Mouse (Mus musculus) kidney, embryonic 14.5 days (tissue): ENCODE data around the gene Umad1. TPM values are rescaled to one million over a fixed set of nuclear protein-coding genes. Genes with fewer than 3 reads are reported as not detected.
A peak's percentile ranks its signal among the peaks of the same experiment; 100 is the strongest.

Source experiments
- ATAC-seq: fragments of 200-750 bp; cut with Nextera tagmentation; 2 replicates; pipeline ENCODE4 v1.8.0; 2017; ENCODE audit warnings: moderate number of reproducible peaks, mild to moderate bottlenecking, moderate TSS enrichment, moderate library complexity; ENCODE audit not compliant: low FRiP score, low TSS enrichment
- H3K27ac ChIP-seq: fragments of 300-500 bp; sonication (generic); 2 replicates; pipeline ENCODE4 v1.5.1; 2014; ENCODE audit warnings: low read depth, mild to moderate bottlenecking, low read length, moderate library complexity, mixed read lengths
- H3K27me3 ChIP-seq: fragments of 300-500 bp; sonication (generic); 2 replicates; pipeline ENCODE4 v1.6.1; 2014; ENCODE audit warnings: mild to moderate bottlenecking, low read length; ENCODE audit not compliant: control insufficient read depth, insufficient read depth
- H3K36me3 ChIP-seq: fragments of 300-500 bp; sonication (generic); 2 replicates; pipeline ENCODE4 v1.6.1; 2014; ENCODE audit warnings: low read length, mixed read lengths; ENCODE audit not compliant: control insufficient read depth, insufficient read depth
- H3K4me1 ChIP-seq: fragments of 300-500 bp; sonication (generic); 2 replicates; pipeline ENCODE4 v1.6.1; 2014; ENCODE audit warnings: low read length, mixed read lengths; ENCODE audit not compliant: control insufficient read depth, insufficient read depth
- H3K4me2 ChIP-seq: fragments of 300-500 bp; sonication (generic); replicated peaks from 2 replicates; pipeline ENCODE4 v1.6.1; 2014; ENCODE audit warnings: low read depth, mild to moderate bottlenecking, low read length
- H3K4me3 ChIP-seq: fragments of 300-500 bp; sonication (generic); 2 replicates; pipeline ENCODE4 v1.5.1; 2014; ENCODE audit warnings: mild to moderate bottlenecking, low read length
- H3K9ac ChIP-seq: fragments of 300-500 bp; sonication (generic); 2 replicates; pipeline ENCODE4 v1.6.1; 2014; ENCODE audit warnings: low read depth, mild to moderate bottlenecking, low read length, moderate library complexity
- H3K9me3 ChIP-seq: fragments of 300-500 bp; sonication (generic); 2 replicates; pipeline ENCODE4 v1.6.1; 2016; ENCODE audit warnings: low read length; ENCODE audit not compliant: control insufficient read depth
- WGBS: fragments of 180-500 bp; shearing (Covaris S2); extraction: QIAGEN DNeasy Blood & Tissue Kit; methylation state at CpG from one replicate; pipeline ENCODE4 v1.1.7; 2014; 5-methylcytosine and 5-hydroxymethylcytosine counted together
- polyA plus RNA-seq: library from polyadenylated mRNA; unstranded; fragments of >200 nt; fragmentation: Nextera tagmentation; extraction: Ambion mirVana; gene quantifications from 2 replicates; pipeline ENCODE4 v1.2.1, GENCODE M21; 2014

Umad1 gene
- polyA plus RNA-seq: 16.9 and 19.7 TPM in 2 replicates

DNA sequence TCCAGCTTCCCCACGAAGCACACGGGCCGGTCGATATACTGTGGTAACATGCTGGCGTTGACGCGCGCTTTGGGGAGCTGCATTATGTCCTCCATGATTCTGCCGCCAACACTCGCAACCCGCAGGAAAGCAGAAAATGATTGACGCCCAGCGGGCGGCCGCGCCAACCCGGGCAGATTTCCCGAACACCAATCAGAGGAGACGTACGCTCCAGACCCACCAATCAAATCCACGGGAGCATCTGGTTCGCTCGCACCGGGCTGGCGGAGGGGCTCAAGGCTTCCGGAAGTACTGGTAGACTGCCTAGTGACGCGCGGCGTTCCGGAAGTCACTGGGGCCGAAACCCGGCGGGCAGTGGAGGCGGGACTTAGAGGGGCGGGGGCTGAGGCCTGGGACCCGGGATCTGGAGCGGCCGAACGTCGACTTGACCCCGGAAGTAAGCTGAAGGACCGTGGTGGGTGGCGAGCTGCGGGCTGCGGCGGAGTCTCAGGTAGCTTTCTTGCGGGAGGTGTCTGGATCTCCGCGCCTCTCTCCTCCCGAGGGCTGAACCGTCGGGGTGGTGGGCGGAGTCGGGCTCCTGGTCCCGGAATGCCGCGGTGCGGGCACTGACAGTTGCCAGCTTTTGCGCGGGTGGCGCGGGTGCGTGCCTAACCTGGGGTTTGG lies at the start of gene Umad1, which contains the start of the genes Rpa3 and Gm45062:
Gene Umad1 (plus strand): TSS at position 285 of the 663 bp plus-strand sequence.
Gene Rpa3 (minus strand): TSS at position 170 of the 663 bp plus-strand sequence.
Gene Gm45062 (plus strand): TSS at position 447 of the 663 bp plus-strand sequence.
- H3K4me2 ChIP-seq: peak within 1 kb of the TSS; percentile 87
- peaks cover 9% of the 10 kb centered on the region; the same call in 1 of the 2 replicates for H3K36me3 ChIP-seq
- peak within 1 kb of the TSS; percentile 53; the same call in 1 of the 2 replicates for H3K27ac ChIP-seq
- no peaks in the 10 kb centered on the region for H3K27me3 ChIP-seq
- H3K9me3 ChIP-seq: no peaks in the 10 kb centered on the region
- H3K9ac ChIP-seq: peak within 1 kb of the TSS; percentile 78
- H3K4me3 ChIP-seq: peak within 1 kb of the TSS; percentile 86
- peak; percentile 100 for ATAC-seq
- H3K4me1 ChIP-seq: 0 out of 2 replicates have a peak, but pooled peaks cover 2% of the 10 kb centered on the region
- WGBS: under 1% methylated on average over 64 of the region's 64 CpGs

GRCm38 (mm10) chr6:8209866-8210186 lies 49.3 kb upstream of the Umad1 start:
- Histone ChIP-seq H3K27ac (peak overlapping the region; percentile 95), H3K9ac (peak overlapping the region; percentile 90), H3K36me3 (peaks cover 8% of the 10 kb centered on the region; the same call in 1 of the 2 replicates), H3K9me3 (no peaks in the 10 kb centered on the region), H3K27me3 (no peaks in the 10 kb centered on the region), H3K4me2 (peak overlapping the region; percentile 54), H3K4me1 (peaks cover 8% of the 10 kb centered on the region; the same call in 1 of the 2 replicates), H3K4me3 (peak overlapping the region; percentile 76)
- no peak for ATAC-seq
- WGBS: 10% methylated on average over 10 of the region's 10 CpGs

DNA sequence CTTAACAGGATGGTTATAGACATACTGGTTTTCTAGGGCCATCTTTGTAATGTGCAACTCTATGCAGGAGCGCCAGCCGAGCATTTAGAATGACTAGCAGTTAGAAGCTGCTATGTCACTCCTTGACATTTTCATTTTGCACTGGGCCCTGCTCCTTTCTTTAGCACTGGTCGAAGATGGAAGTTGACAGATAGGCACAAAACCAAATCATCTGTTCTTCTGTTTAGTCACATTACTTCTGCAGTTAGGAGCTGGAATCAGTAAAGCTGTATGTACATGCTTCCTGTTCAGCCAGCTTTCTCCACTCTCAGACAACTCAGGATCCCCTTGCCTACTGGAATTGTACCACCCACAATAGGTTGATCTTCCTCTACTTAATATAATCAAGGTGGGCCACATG lies 48.4 kb upstream of the Umad1 start:
- peak overlapping the region; percentile 54; the same call in 1 of the 2 replicates for H3K4me2 ChIP-seq
- H3K4me3 ChIP-seq: no peak overlapping the region

DNA sequence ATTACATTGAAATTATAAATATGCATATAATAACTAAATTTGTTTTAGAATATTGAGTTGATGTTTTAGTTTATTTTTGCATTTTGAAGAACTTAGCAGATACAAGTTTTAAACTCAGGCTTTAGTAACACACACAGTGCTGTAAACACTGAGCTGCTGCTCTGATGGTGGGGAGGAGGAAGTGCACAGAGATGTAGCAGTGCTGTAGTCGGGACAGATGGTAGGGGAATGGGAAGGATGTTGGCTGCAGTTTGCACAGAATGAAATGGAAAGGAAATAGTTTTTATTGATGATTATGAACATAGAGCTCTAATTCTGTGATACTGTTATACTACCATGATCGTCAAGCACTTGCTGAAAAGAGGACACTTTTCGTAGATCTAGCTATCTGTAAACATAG lies 32.1 kb upstream of the Umad1 start:
- no peak for ATAC-seq
- no peak overlapping the region for H3K27ac ChIP-seq
- H3K4me3 ChIP-seq: no peak overlapping the region
- H3K36me3 ChIP-seq: peaks cover 21% of the 10 kb centered on the region; the same call in 1 of the 2 replicates
- H3K4me1 ChIP-seq: no peaks in the 10 kb centered on the region
- H3K27me3 ChIP-seq: no peaks in the 10 kb centered on the region
- no peak overlapping the region for H3K9ac ChIP-seq
- H3K9me3 ChIP-seq: no peaks in the 10 kb centered on the region
- H3K4me2 ChIP-seq: no peak overlapping the region
- WGBS: 87% methylated on average over 3 of the region's 3 CpGs

More for the DNA sequence above, 48.4 kb upstream of the Umad1 start:
- no peak overlapping the region for H3K27ac ChIP-seq
- 95% methylated on average over 3 of the region's 3 CpGs for WGBS
- H3K27me3 ChIP-seq: no peaks in the 10 kb centered on the region
- H3K4me1 ChIP-seq: peaks cover 8% of the 10 kb centered on the region; the same call in 1 of the 2 replicates
- H3K36me3 ChIP-seq: peaks cover 16% of the 10 kb centered on the region
- no peaks in the 10 kb centered on the region for H3K9me3 ChIP-seq
- H3K9ac ChIP-seq: no peak overlapping the region
- no peak for ATAC-seq

DNA sequence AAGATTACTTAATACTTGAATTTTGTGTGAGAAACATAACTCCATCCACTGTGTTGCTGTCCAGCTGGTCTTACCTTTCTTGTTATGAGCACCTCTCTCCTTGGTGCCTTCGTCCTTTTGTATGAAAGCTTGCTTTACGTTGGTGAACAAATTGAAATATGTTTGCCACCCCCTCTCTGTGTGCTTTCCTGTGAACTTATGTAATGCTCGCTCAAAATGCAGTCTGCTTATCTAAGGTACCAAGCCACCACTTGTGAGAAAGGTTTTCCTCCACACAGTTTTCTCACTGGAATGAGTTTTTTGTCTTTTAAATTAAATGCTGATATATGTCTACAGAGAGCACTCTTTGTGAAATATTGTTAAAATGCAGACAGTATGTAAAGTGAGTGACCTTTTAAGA lies 30.5 kb upstream of the Umad1 start:
- peaks cover 29% of the 10 kb centered on the region; the same call in 1 of the 2 replicates for H3K36me3 ChIP-seq
- H3K4me2 ChIP-seq: no peak overlapping the region
- ATAC-seq: no peak
- no peaks in the 10 kb centered on the region for H3K4me1 ChIP-seq
- H3K27ac ChIP-seq: no peak overlapping the region
- H3K4me3 ChIP-seq: no peak overlapping the region
- no peaks in the 10 kb centered on the region for H3K27me3 ChIP-seq
- no peaks in the 10 kb centered on the region for H3K9me3 ChIP-seq
- 94% methylated on average over 3 of the region's 3 CpGs for WGBS
- H3K9ac ChIP-seq: no peak overlapping the region

DNA sequence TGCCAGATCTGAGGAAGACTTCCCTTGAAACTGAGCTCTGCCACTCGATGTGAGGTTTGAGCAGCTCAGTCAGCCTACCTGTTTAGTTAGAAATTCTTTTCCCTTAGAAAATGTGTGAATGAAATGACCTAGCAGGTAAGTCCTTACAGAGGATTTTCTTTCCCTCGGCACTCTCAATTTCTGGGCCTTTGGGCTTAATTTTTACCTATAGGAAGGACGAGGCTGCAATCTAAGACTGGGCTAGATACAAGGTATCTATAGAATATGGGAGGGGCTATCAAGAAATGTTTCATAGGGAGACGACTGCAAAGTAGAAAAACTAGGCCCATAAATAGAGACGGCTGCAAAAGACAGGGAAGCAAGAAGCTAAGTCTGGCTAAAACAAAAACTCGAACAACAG lies 772 bp upstream of the Umad1 start:
- Histone ChIP-seq H3K4me2 (peak overlapping the region; percentile 66), H3K36me3 (peaks cover 9% of the 10 kb centered on the region; the same call in 1 of the 2 replicates), H3K4me3 (peak overlapping the region; percentile 86), H3K9me3 (no peaks in the 10 kb centered on the region), H3K27ac (peak overlapping the region; percentile 53; the same call in 1 of the 2 replicates), H3K4me1 (0 out of 2 replicates have a peak, but pooled peaks cover 2% of the 10 kb centered on the region), H3K9ac (peak overlapping the region; percentile 78), H3K27me3 (no peaks in the 10 kb centered on the region)
- no peak for ATAC-seq
- 6% methylated on average over 6 of the region's 6 CpGs for WGBS

- Histone ChIP-seq H3K4me2 (peak overlapping the region; percentile 87), H3K36me3 (peaks cover 6% of the 10 kb centered on the region; the same call in 1 of the 2 replicates), H3K4me1 (0 out of 2 replicates have a peak, but pooled peaks cover 2% of the 10 kb centered on the region), H3K27ac (no peak overlapping the region), H3K27me3 (no peaks in the 10 kb centered on the region), H3K9ac (peak overlapping the region; percentile 69), H3K9me3 (no peaks in the 10 kb centered on the region), H3K4me3 (peak overlapping the region; percentile 86)
- ATAC-seq: no peak
- 0% methylated on average over 8 of the region's 8 CpGs for WGBS
Observed at GRCm38 (mm10) chr6:8259667-8260044, 568 bp downstream of the Umad1 start.

DNA sequence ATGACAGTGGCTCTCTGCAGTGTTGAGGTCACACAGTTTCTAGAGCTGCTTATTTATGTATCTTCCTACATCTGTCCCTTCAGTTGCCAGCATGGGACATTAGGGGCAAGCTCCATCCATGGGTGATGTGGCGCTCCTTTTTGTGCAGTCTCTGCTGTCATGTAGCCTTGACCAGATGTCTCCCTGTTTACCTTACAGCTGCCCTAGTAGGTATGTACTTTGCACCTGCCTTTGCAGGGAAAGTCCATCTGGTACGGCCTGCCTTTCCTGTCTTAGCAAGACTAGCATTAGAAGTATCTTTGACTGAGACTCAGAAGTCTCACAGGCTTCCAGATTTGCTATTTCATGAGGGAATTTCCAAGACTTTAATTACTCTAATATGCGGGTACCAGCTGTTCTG lies 12.0 kb downstream of the Umad1 start:
- ATAC-seq: no peak
- H3K4me2 ChIP-seq: no peak overlapping the region
- H3K9me3 ChIP-seq: no peaks in the 10 kb centered on the region
- 90% methylated on average over 3 of the region's 3 CpGs for WGBS
- no peaks in the 10 kb centered on the region; the same call in 1 of the 2 replicates for H3K36me3 ChIP-seq
- H3K4me3 ChIP-seq: no peak overlapping the region
- no peak overlapping the region for H3K9ac ChIP-seq
- no peaks in the 10 kb centered on the region for H3K4me1 ChIP-seq
- no peaks in the 10 kb centered on the region for H3K27me3 ChIP-seq
- no peak overlapping the region for H3K27ac ChIP-seq
